Mouse (Mus musculus) liver, adult 2 months (tissue): ENCODE measurements at regions not wholly inside any gene's neighbourhood (a gene's known extent, or its start where the extent isn't known, plus 50 kb on each side); places are given as distances from the start of the nearest gene placed in this dataset.

Experiments
- DNase-seq: peaks from one replicate; pipeline ENCODE4 v3.0.0-alpha.2; 2011; ENCODE audit warnings: low read depth, low spot score; ENCODE audit errors: extremely low read depth
- H3K27ac ChIP-seq: fragments of 200-500 bp; replicated peaks from 2 replicates; pipeline ENCODE4 v1.5.1; 2012; ENCODE audit warnings: low read depth, mild to moderate bottlenecking, control low read depth, inconsistent platforms, low read length; ENCODE audit not compliant: insufficient read depth
- H3K27me3 ChIP-seq: fragments of 200-500 bp; 2 replicates; pipeline ENCODE4 v1.6.1; 2012; ENCODE audit warnings: mild to moderate bottlenecking, moderate library complexity, low read length, inconsistent platforms; ENCODE audit not compliant: control insufficient read depth, insufficient read depth
- H3K36me3 ChIP-seq: fragments of 200-500 bp; 2 replicates; pipeline ENCODE4 v1.6.1; 2012; ENCODE audit warnings: low read length, inconsistent platforms; ENCODE audit not compliant: control insufficient read depth, insufficient read depth
- H3K4me1 ChIP-seq: fragments of 200-500 bp; 2 replicates; pipeline ENCODE4 v1.6.1; 2011; ENCODE audit warnings: low read length; ENCODE audit not compliant: control insufficient read depth, insufficient read depth
- H3K4me3 ChIP-seq: fragments of 200-500 bp; 2 replicates; pipeline ENCODE4 v1.5.1; 2011; ENCODE audit warnings: low read depth, mild to moderate bottlenecking, control low read depth, low read length, moderate library complexity; ENCODE audit not compliant: insufficient read depth
- H3K79me2 ChIP-seq: fragments of 200-500 bp; 2 replicates; pipeline ENCODE4 v1.6.1; 2012; ENCODE audit warnings: inconsistent platforms, mild to moderate bottlenecking, low read length, moderate library complexity; ENCODE audit not compliant: control insufficient read depth, insufficient read depth
- H3K9ac ChIP-seq: fragments of 200-500 bp; 2 replicates; pipeline ENCODE4 v1.6.1; 2012; ENCODE audit warnings: low read depth, mild to moderate bottlenecking, control low read depth, inconsistent platforms, low read length
- CTCF ChIP-seq: fragments of 200-500 bp; IDR thresholded peaks from 2 replicates; pipeline ENCODE4 v1.5.1; 2011; ENCODE audit warnings: low read depth, low read length, control low read depth
- POLR2A ChIP-seq: fragments of 200-500 bp; IDR thresholded peaks from 2 replicates; pipeline ENCODE4 v1.6.1; 2011; ENCODE audit warnings: low read length, control low read depth; ENCODE audit not compliant: insufficient read depth; ENCODE audit errors: extremely low read depth
- WGBS: fragments of 180-500 bp; shearing (Covaris S2); methylation state at CpG from one replicate; pipeline ENCODE4 v1.1.7; 2018; 5-methylcytosine and 5-hydroxymethylcytosine counted together

DNA sequence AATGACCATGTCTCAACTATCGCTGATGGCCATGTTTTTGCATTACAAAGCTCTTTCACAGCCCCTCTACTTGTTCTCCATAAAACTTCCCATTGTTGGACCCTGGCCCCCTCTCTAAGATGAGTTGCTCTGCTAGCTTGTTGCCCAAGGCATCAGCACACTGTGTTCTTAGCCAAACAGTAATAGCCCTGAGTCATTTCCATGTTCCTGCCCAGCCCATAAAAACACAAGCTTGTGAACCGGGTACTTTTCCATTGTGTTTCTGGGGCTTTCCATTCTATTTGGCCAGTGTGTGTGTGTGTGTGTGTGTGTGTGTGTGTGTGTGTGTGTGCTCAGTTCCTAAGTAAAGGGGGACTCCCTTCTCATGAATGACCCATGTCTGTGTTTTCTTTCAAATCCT lies 248.2 kb downstream of the Mat2b start:
- no peak overlapping the region for H3K4me3 ChIP-seq
- 80% methylated on average over 2 of the region's 2 CpGs for WGBS
- DNase-seq = no peak
- H3K79me2 ChIP-seq = no peaks in the 10 kb centered on the region
- TF ChIP-seq POLR2A (no peak), CTCF (no peak)
- no peak overlapping the region for H3K9ac ChIP-seq
- no peaks in the 10 kb centered on the region for H3K4me1 ChIP-seq
- no peaks in the 10 kb centered on the region for H3K27me3 ChIP-seq
- no peak overlapping the region for H3K27ac ChIP-seq
- no peaks in the 10 kb centered on the region for H3K36me3 ChIP-seq

DNA sequence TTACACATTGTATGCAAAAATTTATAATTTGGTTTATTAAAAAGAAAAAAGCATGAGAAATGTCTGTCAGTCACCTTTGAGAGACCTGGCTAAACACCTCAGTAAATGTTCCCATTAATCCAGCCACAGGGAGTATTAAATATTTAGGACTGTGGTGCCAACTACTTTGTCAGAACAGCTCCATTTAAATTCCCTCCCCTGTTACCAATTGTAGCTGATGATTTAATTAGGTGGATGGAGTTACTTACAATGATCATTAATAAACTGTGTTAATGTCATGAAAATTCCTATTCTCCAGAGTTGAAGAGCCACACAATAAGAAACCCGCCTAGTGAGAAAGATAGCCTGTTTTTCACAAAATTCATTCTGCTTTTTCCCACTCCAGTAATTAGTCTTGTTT lies 261.0 kb downstream of the Mat2b start:
- Histone ChIP-seq H3K36me3 (no peaks in the 10 kb centered on the region), H3K9ac (no peak overlapping the region), H3K27ac (no peak overlapping the region), H3K4me3 (no peak overlapping the region), H3K79me2 (no peaks in the 10 kb centered on the region), H3K4me1 (no peaks in the 10 kb centered on the region), H3K27me3 (no peaks in the 10 kb centered on the region)
- no peak for DNase-seq
- TF ChIP-seq CTCF (no peak), POLR2A (no peak)
- WGBS = 97% methylated on average over 1 of the region's 1 CpGs

DNA sequence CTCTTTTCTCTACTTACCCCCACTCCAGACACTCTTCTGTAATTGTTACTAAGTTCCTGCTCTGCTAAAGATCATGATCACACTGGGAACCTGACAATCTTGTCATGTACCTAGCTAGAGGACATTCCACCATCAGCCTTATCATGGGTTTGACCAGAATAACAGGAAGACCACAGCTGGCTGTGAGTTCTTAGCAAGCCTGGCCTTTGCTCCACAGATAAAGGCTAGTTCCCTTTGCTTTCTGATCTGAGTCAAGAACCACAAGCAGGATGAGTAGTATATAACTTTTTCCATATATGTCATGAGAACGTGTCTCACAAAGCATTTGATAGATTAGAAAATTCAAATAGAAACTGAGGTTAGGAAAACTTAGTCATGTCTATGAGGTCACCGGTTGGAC lies 266.1 kb downstream of the Mat2b start:
- Histone ChIP-seq H3K27ac (no peak overlapping the region), H3K9ac (no peak overlapping the region), H3K27me3 (no peaks in the 10 kb centered on the region), H3K79me2 (no peaks in the 10 kb centered on the region), H3K4me1 (no peaks in the 10 kb centered on the region), H3K4me3 (no peak overlapping the region), H3K36me3 (no peaks in the 10 kb centered on the region)
- no peak for DNase-seq
- no peak for TF ChIP-seq POLR2A
- TF ChIP-seq CTCF = no peak
- WGBS = 69% methylated on average over 2 of the region's 2 CpGs

DNA sequence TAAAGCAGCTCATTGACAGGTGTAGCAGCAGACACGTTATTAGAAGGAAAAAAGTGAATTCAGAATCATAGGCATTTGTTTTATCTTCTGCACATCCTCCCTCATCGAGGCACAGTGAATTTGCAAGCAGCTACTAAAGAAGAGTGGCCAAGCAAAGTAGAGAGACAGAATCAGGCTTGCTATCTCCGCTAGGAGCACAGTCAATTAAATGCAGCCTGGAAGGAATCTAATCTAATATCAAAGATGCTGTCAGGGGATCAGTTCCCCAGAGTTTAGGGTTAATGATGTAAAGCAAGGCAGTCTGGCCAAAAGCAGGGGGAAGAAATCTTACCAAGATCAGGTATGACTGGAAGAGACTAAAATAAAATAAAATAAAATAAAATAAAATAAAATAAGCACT lies 270.7 kb downstream of the Mat2b start:
- no peak overlapping the region for H3K9ac ChIP-seq
- no peaks in the 10 kb centered on the region for H3K27me3 ChIP-seq
- no peak overlapping the region for H3K4me3 ChIP-seq
- H3K27ac ChIP-seq = no peak overlapping the region
- WGBS = 62% methylated on average over 3 of the region's 3 CpGs
- no peaks in the 10 kb centered on the region for H3K36me3 ChIP-seq
- TF ChIP-seq CTCF (no peak), POLR2A (no peak)
- no peaks in the 10 kb centered on the region for H3K79me2 ChIP-seq
- no peaks in the 10 kb centered on the region for H3K4me1 ChIP-seq
- DNase-seq = no peak

DNA sequence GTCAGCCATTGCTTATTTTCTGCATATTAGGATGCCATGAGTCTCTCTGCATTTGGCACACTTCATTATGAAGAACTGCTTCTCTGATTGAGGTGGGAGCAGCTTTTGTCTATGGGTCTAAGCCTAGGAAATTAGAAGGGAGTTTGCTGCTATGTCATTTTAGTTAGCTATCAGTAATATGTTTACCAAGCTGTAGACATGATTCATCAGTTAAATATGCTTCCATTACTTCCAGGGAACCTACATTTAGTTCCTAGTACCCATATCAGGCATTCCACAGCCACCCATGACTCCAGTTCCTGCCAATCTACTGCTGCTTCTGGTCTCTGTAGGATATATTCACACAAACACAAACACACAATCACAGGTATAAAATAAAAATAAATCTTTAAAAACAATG lies 287.4 kb downstream of the Mat2b start:
- H3K36me3 ChIP-seq = no peaks in the 10 kb centered on the region
- H3K9ac ChIP-seq = no peak overlapping the region
- no peak overlapping the region for H3K27ac ChIP-seq
- TF ChIP-seq POLR2A (no peak), CTCF (no peak)
- H3K79me2 ChIP-seq = no peaks in the 10 kb centered on the region
- DNase-seq = no peak
- no peak overlapping the region for H3K4me3 ChIP-seq
- H3K27me3 ChIP-seq = no peaks in the 10 kb centered on the region
- H3K4me1 ChIP-seq = no peaks in the 10 kb centered on the region

DNA sequence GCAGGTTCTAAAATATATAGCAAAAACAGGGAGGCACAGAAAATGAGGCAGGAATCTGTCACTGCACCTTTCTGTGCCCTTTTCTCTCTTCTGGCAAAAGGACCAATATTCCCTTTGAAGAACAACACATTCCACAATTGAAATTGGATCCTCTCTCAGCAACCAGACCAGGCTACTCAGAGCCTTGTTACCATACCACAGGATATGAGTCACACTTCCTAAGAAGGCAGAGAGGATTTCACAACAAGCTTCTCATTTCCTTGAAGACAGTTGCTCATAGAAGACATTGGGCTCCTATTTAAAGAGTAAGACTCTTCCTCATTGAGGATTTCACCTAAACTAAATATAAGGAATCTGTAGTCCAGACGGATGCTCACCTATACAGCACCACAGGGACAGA lies 292.8 kb downstream of the Mat2b start:
- H3K79me2 ChIP-seq = no peaks in the 10 kb centered on the region
- no peak for DNase-seq

More for the DNA sequence above, 292.8 kb downstream of the Mat2b start:
- H3K4me3 ChIP-seq = no peak overlapping the region
- TF ChIP-seq CTCF (no peak), POLR2A (no peak)
- no peaks in the 10 kb centered on the region for H3K27me3 ChIP-seq
- no peak overlapping the region for H3K27ac ChIP-seq
- no peaks in the 10 kb centered on the region for H3K36me3 ChIP-seq
- WGBS = 63% methylated on average over 1 of the region's 1 CpGs
- no peak overlapping the region for H3K9ac ChIP-seq
- no peaks in the 10 kb centered on the region for H3K4me1 ChIP-seq
